In the genomic region with DNA sequence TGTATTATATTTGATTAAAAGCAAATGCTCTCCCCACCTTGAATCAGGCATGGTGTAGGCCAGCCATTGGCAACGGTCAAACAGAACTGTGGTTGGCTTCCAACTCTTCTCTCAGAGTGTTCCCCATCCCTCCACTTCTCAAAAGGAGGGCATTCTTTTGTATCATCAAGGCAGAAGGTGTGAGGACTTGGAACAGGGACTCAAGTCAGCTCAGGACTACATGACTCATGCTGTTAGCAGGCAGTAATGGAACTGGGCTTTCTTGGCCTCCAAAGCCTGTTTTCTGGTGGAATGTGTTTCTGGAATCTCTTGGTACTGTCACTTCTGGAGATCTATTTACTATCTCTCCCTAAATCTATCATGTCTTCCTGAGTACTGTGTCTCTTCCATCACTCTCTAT, we compare ENCODE assay signal across 14 mouse cellular contexts.
A peak's percentile ranks its signal among the peaks of the same experiment; 100 is the strongest.
DNase-seq lines count a peak whose midpoint lies in the region.
"Had no signal": no experiment of that assay in that cellular context is flagged by ENCODE, and none has a peak within 500 bp of the region (broad histone marks: within the 10 kb centered on the region; RNA-seq: fewer than 3 reads in every experiment).

No protein-coding gene starts in this region.

- peak; percentile 90 for DNase-seq in Muller cell, postnatal 12 days (ENCODE audit: inconsistent ontology term)
- no peak for DNase-seq in cerebellum, adult 9-11 months
- DNase-seq: adrenal gland, adult 2 months; adrenal gland, adult 8-10 months; adrenal gland, postnatal 10 days; adrenal gland, postnatal 14 days; adrenal gland, postnatal 25 days; adrenal gland, postnatal 36 days; B cell, adult 2 months; cerebellum, adult 11 months; cerebellum, adult 11-12 months; cerebellum, adult 18-20 months; cerebellum, adult 2 months; cerebellum, adult 8-10 months had no signal
